ENCODE assay signal across 9 mouse cellular contexts in genomic region chr2:109673509-109674455, GRCm38 (mm10). TPM values are rescaled to one million over a fixed set of nuclear protein-coding genes. Genes with fewer than 3 reads are reported as not detected.
DNase-seq lines count a peak whose midpoint lies in the region; ATAC-seq and TF ChIP-seq lines count a peak whose summit lies in the region.
"Had no signal": no experiment of that assay in that cellular context is flagged by ENCODE, and none has a peak within 500 bp of the region (broad histone marks: within the 10 kb centered on the region; RNA-seq: fewer than 3 reads in every experiment).

No protein-coding gene starts in this region.

- H3K27me3 ChIP-seq in heart, embryonic 12.5 days (replicated peaks), result peaks cover 60% of the 10 kb centered on the region
- H3K27me3 ChIP-seq in ES-Bruce4 (ENCODE audit: control insufficient read depth, insufficient read depth, low read length, poor library complexity, severe bottlenecking), result peaks cover 10% of the 10 kb centered on the region
- H3K27me3 ChIP-seq in intestine, embryonic 14.5 days (replicated peaks; ENCODE audit: control insufficient read depth, insufficient read depth, low read length), result peaks cover 73% of the 10 kb centered on the region
- H3K27me3 ChIP-seq: CH12.LX had no signal

- intact Hi-C loops in gastrocnemius, postnatal 14 days (cut with DNase I; ENCODE audit: low total_unique reads), result no loop called here

- 0 out of 2 replicates have a peak, but pooled peaks have one; percentile 39 for ATAC-seq in heart, embryonic 12.5 days (ENCODE audit: insufficient number of reproducible peaks, low FRiP score)
- no peak for ATAC-seq in intestine, embryonic 14.5 days (replicated peaks; ENCODE audit: low FRiP score, low TSS enrichment, low read depth)

- no peak for TF ChIP-seq POLR2A in ES-Bruce4 (IDR thresholded peaks at IDR 0.05; ENCODE audit: insufficient read depth, low read length)

- peak overlapping the region; percentile 87 for H3K4me2 ChIP-seq in heart, embryonic 12.5 days
- peak overlapping the region; percentile 72 for H3K4me2 ChIP-seq in intestine, embryonic 14.5 days (ENCODE audit: low read length)

- H3K4me1 ChIP-seq in heart, embryonic 12.5 days (replicated peaks), result peaks cover 30% of the 10 kb centered on the region
- H3K4me1 ChIP-seq in ES-Bruce4 (ENCODE audit: control insufficient read depth, insufficient read depth, low read length), result no peaks in the 10 kb centered on the region
- peaks cover 13% of the 10 kb centered on the region; the same call in 1 of the 2 replicates for H3K4me1 ChIP-seq in intestine, embryonic 14.5 days (replicated peaks; ENCODE audit: control insufficient read depth, insufficient read depth, low read length)

- H3K9me3 ChIP-seq in heart, embryonic 12.5 days (replicated peaks), result no peaks in the 10 kb centered on the region
- H3K9me3 ChIP-seq in ES-Bruce4 (replicated peaks; ENCODE audit: control insufficient read depth, insufficient read depth, low read length, poor library complexity, severe bottlenecking), result no peaks in the 10 kb centered on the region
- H3K9me3 ChIP-seq in intestine, embryonic 14.5 days (ENCODE audit: control insufficient read depth, low read length), result no peaks in the 10 kb centered on the region

- peak overlapping the region; percentile 49 for H3K4me3 ChIP-seq in heart, embryonic 12.5 days
- peak overlapping the region; percentile 62 for H3K4me3 ChIP-seq in ES-Bruce4 (ENCODE audit: low read depth, low read length)
- peak overlapping the region; percentile 36 for H3K4me3 ChIP-seq in intestine, embryonic 14.5 days (ENCODE audit: low read depth, low read length)

- H3K9ac ChIP-seq in heart, embryonic 12.5 days, result 0 out of 2 replicates have a peak overlapping the region, but pooled peaks have one; percentile 33
- H3K9ac ChIP-seq in ES-Bruce4 (ENCODE audit: low read depth, poor library complexity, severe bottlenecking), result peak overlapping the region; percentile 63
- no peak overlapping the region for H3K9ac ChIP-seq in intestine, embryonic 14.5 days (ENCODE audit: low read length)

- no peak for TF ChIP-seq EP300 in ES-Bruce4 (IDR thresholded peaks at IDR 0.05; ENCODE audit: insufficient read depth, low read depth, low read length)

- no peak for DNase-seq in heart, adult 9 months (ENCODE audit: low spot score in 2 of 2)
- peak; percentile 52 for DNase-seq in embryo, embryonic 10 days (ENCODE audit: low spot score)
- DNase-seq in intestine, embryonic 14.5 days (ENCODE audit: low spot score), result peak; percentile 60
- DNase-seq in neural tube, embryonic 10.5 days (ENCODE audit: extremely low spot score, low spot score), result peak; percentile 56
- no peak for DNase-seq in urinary bladder, adult 18-20 months (ENCODE audit: low spot score in 2 of 2)
- no peak for DNase-seq in gastrocnemius, postnatal 14 days

- no peaks in the 10 kb centered on the region for H3K36me3 ChIP-seq in heart, embryonic 12.5 days
- H3K36me3 ChIP-seq in ES-Bruce4 (ENCODE audit: control insufficient read depth, insufficient read depth, low read length, poor library complexity, severe bottlenecking), result no peaks in the 10 kb centered on the region
- no peaks in the 10 kb centered on the region for H3K36me3 ChIP-seq in intestine, embryonic 14.5 days (ENCODE audit: control insufficient read depth, insufficient read depth, low read length)

- no peak for TF ChIP-seq CTCF in ES-Bruce4 (IDR thresholded peaks at IDR 0.05; ENCODE audit: low read depth, low read length)

- H3K27ac ChIP-seq in heart, embryonic 12.5 days (ENCODE audit: poor library complexity, severe bottlenecking), result no peak overlapping the region
- H3K27ac ChIP-seq in ES-Bruce4 (ENCODE audit: insufficient read depth, low read length), result no peak overlapping the region
- no peak overlapping the region for H3K27ac ChIP-seq in intestine, embryonic 14.5 days (ENCODE audit: low read depth)

- WGBS in heart, embryonic 12.5 days, result under 1% methylated on average over 48 of the region's 48 CpGs
- 1% methylated on average over 47 of the region's 48 CpGs for WGBS in intestine, embryonic 14.5 days

RNA-seq across cellular contexts. Expression of gene Bdnf, which starts 0.7 kb away (rescaled TPM):
- polyA plus RNA-seq in heart, embryonic 12.5 days (2016; fragmentation: Nextera tagmentation; extraction: Ambion mirVana), result 1.2 TPM in 2 replicates
- 1.2 and 1.5 TPM in 2 replicates for polyA plus RNA-seq in ES-Bruce4 (2011; ENCODE audit: insufficient read depth, insufficient read length, low read depth, missing spikeins)
- 4.2 and 4.9 TPM in 2 replicates for polyA plus RNA-seq in intestine, embryonic 14.5 days (2014; fragmentation: Nextera tagmentation; extraction: Ambion mirVana)
- under 1 TPM; 0.10 to 0.24 TPM for total RNA-seq in gastrocnemius, postnatal 14 days (2021)

Comparison
In these comparisons a context has a peak if more than half of its experiments do, and no peak if none do; other contexts are left out.
1. DNase-seq: peak in embryo, embryonic 10 days (single experiment), intestine, embryonic 14.5 days (single experiment) and neural tube, embryonic 10.5 days (single experiment); none in heart, adult 9 months (0 of 2), urinary bladder, adult 18-20 months (0 of 2) and gastrocnemius, postnatal 14 days (single experiment).
2. Peak in every context shown above with its lines, with median percentiles within 50 percentile points of each other: H3K4me3 ChIP-seq.